Mouse (Mus musculus): ENCODE measurements around the gene Smpdl3a.
A peak's percentile ranks its signal among the peaks of the same experiment; 100 is the strongest.

Smpdl3a gene

GRCm38 (mm10) chr10:57819209-57819608 is 25.1 kb downstream of the Smpdl3a start:
- no peak for DNase-seq (ENCODE audit: low read depth, low spot score)

- no peak for DNase-seq (ENCODE audit: low read depth, low spot score)
These were observed 28.3 kb downstream of the Smpdl3a start for GRCm38 (mm10) chr10:57822473-57822872.

DNA sequence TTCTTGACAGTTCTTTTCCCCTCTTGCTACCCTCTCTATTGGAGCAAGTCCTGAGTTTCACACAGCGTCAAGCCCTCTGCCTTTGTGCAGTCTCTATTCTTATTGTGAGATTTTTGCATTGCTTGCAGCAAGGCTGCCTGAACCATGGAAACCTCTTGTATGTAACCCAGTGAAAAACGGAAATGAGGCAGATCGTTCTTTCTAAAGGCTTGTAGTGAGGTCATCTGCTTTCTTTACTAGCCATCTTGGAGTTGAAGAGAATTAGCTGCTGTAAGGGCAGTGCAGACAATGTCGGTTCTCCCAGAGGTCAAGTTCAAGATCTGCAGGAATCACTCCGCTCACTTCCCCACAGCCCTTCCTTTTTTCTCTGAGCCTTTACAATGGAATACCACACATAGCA is 34.5 kb downstream of the Smpdl3a start:
- no peak for DNase-seq (ENCODE audit: low read depth, low spot score)

- no peak for DNase-seq (ENCODE audit: low read depth, low spot score)
These were observed 35.5 kb downstream of the Smpdl3a start for GRCm38 (mm10) chr10:57829621-57830020.

DNA sequence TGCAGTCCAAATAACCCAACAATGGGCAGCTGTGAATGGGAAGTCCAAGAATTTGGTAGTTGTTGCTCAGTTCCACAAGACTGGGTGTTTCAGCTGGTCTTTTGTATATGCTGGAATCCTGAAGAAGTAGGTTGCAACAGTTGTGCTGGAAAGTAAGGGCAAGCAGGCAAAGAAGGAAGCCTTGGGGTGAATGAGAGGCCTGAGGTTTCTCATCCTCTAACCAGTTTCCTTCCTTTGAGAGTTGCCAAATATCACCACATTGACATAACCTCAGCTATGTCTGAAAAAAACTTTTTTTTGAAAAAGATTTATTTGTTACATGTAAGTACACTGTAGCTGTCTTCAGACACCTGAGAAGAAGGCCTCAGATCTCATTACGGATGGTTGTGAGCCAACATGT is 41.0 kb downstream of the Smpdl3a start:
- no peak for DNase-seq (ENCODE audit: low read depth, low spot score)

- no peak for DNase-seq (ENCODE audit: low read depth, low spot score)
These were observed 41.8 kb downstream of the Smpdl3a start for GRCm38 (mm10) chr10:57835982-57836381.

- peak; percentile 70 for DNase-seq (ENCODE audit: low read depth, low spot score)
These were observed 47.7 kb downstream of the Smpdl3a start for GRCm38 (mm10) chr10:57841638-57842509.

DNA sequence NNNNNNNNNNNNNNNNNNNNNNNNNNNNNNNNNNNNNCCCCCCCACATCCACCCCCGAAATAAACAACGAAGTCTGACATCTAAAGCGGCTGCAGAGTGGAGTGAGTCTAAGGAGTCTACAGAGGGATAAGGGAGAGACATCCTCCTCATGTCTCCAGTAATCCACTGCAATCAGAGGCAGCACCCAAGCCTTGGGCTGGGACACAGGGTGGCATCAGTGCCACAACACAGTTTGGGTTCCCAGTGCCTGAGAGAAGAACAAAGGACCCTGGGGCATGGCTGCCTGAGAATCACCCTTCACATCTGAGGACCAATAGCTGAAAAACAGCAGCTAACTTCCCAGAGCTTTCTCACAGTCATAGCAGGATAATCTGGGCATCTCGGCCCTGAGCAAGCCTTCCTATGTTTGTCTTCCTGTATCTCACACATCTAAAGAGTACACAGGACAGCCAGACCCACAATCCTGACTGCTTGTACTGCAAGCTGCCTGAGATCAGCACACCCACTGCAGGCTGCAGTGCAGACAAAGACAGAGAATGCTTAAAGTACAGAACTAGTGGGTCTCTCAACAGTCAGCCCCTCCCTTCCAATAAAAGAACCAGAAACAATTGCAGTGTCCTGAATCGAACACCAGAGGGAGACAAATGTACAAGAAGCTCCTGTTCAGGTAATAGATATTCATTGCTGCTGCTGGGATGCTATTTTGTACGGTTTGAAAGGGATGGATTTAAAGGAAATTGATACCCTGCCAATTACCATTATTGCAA is 54.0 kb downstream of the Smpdl3a start:
- DNase-seq (ENCODE audit: low read depth, low spot score): peak; percentile 58

Measured in CD4-positive helper T cell, adult 2 months (primary cell).